Mouse (Mus musculus) small intestine, adult 2 months (tissue): ENCODE measurements around the gene Cend1. TPM values are rescaled to one million over a fixed set of nuclear protein-coding genes. Genes with fewer than 3 reads are reported as not detected.

Source experiments
- H3K27ac ChIP-seq: fragments of 200-500 bp; 2 replicates; pipeline ENCODE4 v1.5.1; 2012; ENCODE audit warnings: low read depth, low read length, control low read depth, inconsistent platforms; ENCODE audit not compliant: insufficient read depth
- H3K27me3 ChIP-seq: fragments of 200-500 bp; 2 replicates; pipeline ENCODE4 v1.6.1; 2012; ENCODE audit warnings: mild to moderate bottlenecking, moderate library complexity, low read length, inconsistent platforms; ENCODE audit not compliant: control insufficient read depth, insufficient read depth
- H3K36me3 ChIP-seq: fragments of 200-500 bp; 2 replicates; pipeline ENCODE4 v1.6.1; 2012; ENCODE audit warnings: mild to moderate bottlenecking, low read length, control low read depth, inconsistent platforms; ENCODE audit not compliant: control insufficient read depth, insufficient read depth
- H3K4me1 ChIP-seq: fragments of 200-500 bp; 2 replicates; pipeline ENCODE4 v1.6.1; 2012; ENCODE audit warnings: low read length, inconsistent platforms, mixed read lengths; ENCODE audit not compliant: control insufficient read depth, insufficient read depth, insufficient read length
- H3K4me3 ChIP-seq: fragments of 200-500 bp; 2 replicates; pipeline ENCODE4 v1.5.1; 2012; ENCODE audit warnings: low read depth, mild to moderate bottlenecking, control low read depth, inconsistent platforms, low read length, moderate library complexity
- CTCF ChIP-seq: fragments of 200-500 bp; IDR thresholded peaks from 2 replicates; pipeline ENCODE4 v1.5.1; 2012; ENCODE audit warnings: low read depth, mild to moderate bottlenecking, control low read depth, inconsistent platforms, low read length, moderate library complexity, mixed read lengths; ENCODE audit not compliant: insufficient replicate concordance, insufficient read length; ENCODE audit errors: extremely low read depth
- POLR2A ChIP-seq: fragments of 200-500 bp; IDR thresholded peaks from 2 replicates; pipeline ENCODE4 v1.6.1; 2012; ENCODE audit warnings: low read depth, mild to moderate bottlenecking, control low read depth, inconsistent platforms, low read length, moderate library complexity
- WGBS: fragments of 180-500 bp; shearing (Covaris S2); methylation state at CpG from one replicate; pipeline ENCODE4 v1.1.7; 2018; 5-methylcytosine and 5-hydroxymethylcytosine counted together
- polyA plus RNA-seq: library from polyadenylated mRNA; depleted of rRNA; stranded (reverse); fragments of >200 nt; gene quantifications from 2 replicates; pipeline ENCODE4 v1.2.3, GENCODE M21; 2012

Gene Cend1
- polyA plus RNA-seq, 1 experiment = 1.0 TPM

GRCm38 (mm10) chr7:141458661-141459060 is 29.4 kb upstream of the Cend1 start:
- WGBS = 87% methylated on average over 11 of the region's 11 CpGs
- no peak overlapping the region for H3K27ac ChIP-seq
- peaks cover 39% of the 10 kb centered on the region for H3K4me1 ChIP-seq
- H3K36me3 ChIP-seq = peaks cover 30% of the 10 kb centered on the region
- no peaks in the 10 kb centered on the region for H3K27me3 ChIP-seq
- TF ChIP-seq CTCF = no peak
- no peak for TF ChIP-seq POLR2A
- H3K4me3 ChIP-seq = no peak overlapping the region

GRCm38 (mm10) chr7:141457986-141458660 is 28.8 kb upstream of the Cend1 start:
- Histone ChIP-seq H3K4me3 (no peak overlapping the region), H3K27ac (no peak overlapping the region), H3K36me3 (peaks cover 30% of the 10 kb centered on the region), H3K27me3 (no peaks in the 10 kb centered on the region), H3K4me1 (peaks cover 39% of the 10 kb centered on the region)
- 49% methylated on average over 15 of the region's 15 CpGs for WGBS
- TF ChIP-seq POLR2A (no peak), CTCF (peak; percentile 66)

- no peak overlapping the region for H3K4me3 ChIP-seq
- H3K4me1 ChIP-seq = peaks cover 36% of the 10 kb centered on the region
- TF ChIP-seq CTCF = no peak
- no peak for TF ChIP-seq POLR2A
- 83% methylated on average over 14 of the region's 14 CpGs for WGBS
- peaks cover 30% of the 10 kb centered on the region for H3K36me3 ChIP-seq
- H3K27ac ChIP-seq = no peak overlapping the region
- H3K27me3 ChIP-seq = no peaks in the 10 kb centered on the region
Observed at GRCm38 (mm10) chr7:141457236-141457635, 27.9 kb upstream of the Cend1 start.

GRCm38 (mm10) chr7:141456739-141457138 is 27.4 kb upstream of the Cend1 start:
- H3K36me3 ChIP-seq = peaks cover 33% of the 10 kb centered on the region
- peak overlapping the region; percentile 91 for H3K27ac ChIP-seq
- peaks cover 32% of the 10 kb centered on the region for H3K4me1 ChIP-seq
- TF ChIP-seq CTCF (no peak), POLR2A (no peak)
- peak overlapping the region; percentile 84 for H3K4me3 ChIP-seq
- WGBS = 53% methylated on average over 6 of the region's 6 CpGs
- H3K27me3 ChIP-seq = no peaks in the 10 kb centered on the region

GRCm38 (mm10) chr7:141455610-141456314 is 26.5 kb upstream of the Cend1 start:
- under 1% methylated on average over 23 of the region's 23 CpGs for WGBS
- peak overlapping the region; percentile 84 for H3K4me3 ChIP-seq
- no peaks in the 10 kb centered on the region for H3K27me3 ChIP-seq
- H3K27ac ChIP-seq = peak overlapping the region; percentile 91
- TF ChIP-seq POLR2A (peak; percentile 10; the same call in 1 of the 2 replicates), CTCF (no peak)
- peaks cover 38% of the 10 kb centered on the region for H3K36me3 ChIP-seq
- peaks cover 30% of the 10 kb centered on the region for H3K4me1 ChIP-seq

GRCm38 (mm10) chr7:141454967-141455551 is 25.8 kb upstream of the Cend1 start, which contains the start of gene Pnpla2:
Pnpla2 (plus strand) TSS chr7:141455198.
- WGBS = under 1% methylated on average over 45 of the region's 45 CpGs
- H3K4me1 ChIP-seq = peaks cover 26% of the 10 kb centered on the region
- no peaks in the 10 kb centered on the region for H3K27me3 ChIP-seq
- H3K27ac ChIP-seq = peak within 1 kb of the TSS; percentile 91
- TF ChIP-seq CTCF (no peak), POLR2A (peak; percentile 93)
- peak within 1 kb of the TSS; percentile 84 for H3K4me3 ChIP-seq
- H3K36me3 ChIP-seq = peaks cover 44% of the 10 kb centered on the region

- 56% methylated on average over 2 of the region's 2 CpGs for WGBS
- H3K36me3 ChIP-seq = peaks cover 38% of the 10 kb centered on the region
- no peak overlapping the region for H3K4me3 ChIP-seq
- no peak overlapping the region for H3K27ac ChIP-seq
- no peak for TF ChIP-seq CTCF
- TF ChIP-seq POLR2A = no peak
- peaks cover 26% of the 10 kb centered on the region for H3K4me1 ChIP-seq
- no peaks in the 10 kb centered on the region for H3K27me3 ChIP-seq
Observed at GRCm38 (mm10) chr7:141453636-141454035, 24.3 kb upstream of the Cend1 start.
